Mouse (Mus musculus) cerebellum, adult 2 months (tissue): ENCODE measurements around the gene Mrpl24. TPM values are rescaled to one million over a fixed set of nuclear protein-coding genes. Genes with fewer than 3 reads are reported as not detected.
"Not testable (repeated sequence)": the region's sequence is repeated elsewhere in the genome, so short reads cannot be mapped to it uniquely, and the experiment has no call there.

Experiments used
- DNase-seq, 2 experiments: peaks; one replicate each; pipeline ENCODE4 v3.0.0; 2021
- H3K27ac ChIP-seq: fragments of 200-500 bp; 2 replicates; pipeline ENCODE4 v1.5.1; 2012; ENCODE audit warnings: low read length, control low read depth, inconsistent platforms; ENCODE audit not compliant: insufficient read depth
- H3K27me3 ChIP-seq: fragments of 200-500 bp; 2 replicates; pipeline ENCODE4 v1.6.1; 2012; ENCODE audit warnings: inconsistent platforms, mild to moderate bottlenecking, low read length, moderate library complexity; ENCODE audit not compliant: control insufficient read depth, insufficient read depth
- H3K4me1 ChIP-seq: fragments of 200-500 bp; 2 replicates; pipeline ENCODE4 v1.6.1; 2011; ENCODE audit warnings: low read length; ENCODE audit not compliant: control insufficient read depth, insufficient read depth
- H3K4me3 ChIP-seq: fragments of 200-500 bp; replicated peaks from 2 replicates; pipeline ENCODE3; 2011; ENCODE audit warnings: mild to moderate bottlenecking, low read depth, low read length, control low read depth; ENCODE audit not compliant: insufficient read depth
- CTCF ChIP-seq: fragments of 200-500 bp; IDR thresholded peaks from 2 replicates; pipeline ENCODE4 v1.5.1; 2011; ENCODE audit warnings: low read depth, mild to moderate bottlenecking, control low read depth, low read length, moderate library complexity, borderline replicate concordance; ENCODE audit not compliant: insufficient read depth
- POLR2A ChIP-seq: fragments of 200-500 bp; IDR thresholded peaks from 2 replicates; pipeline ENCODE4 v1.6.1; 2011; ENCODE audit warnings: low read length, control low read depth, borderline replicate concordance; ENCODE audit not compliant: insufficient read depth
- whole genome bisulfite sequencing: fragments of 180-500 bp; shearing (Covaris S2); methylation state at CpG from one replicate; pipeline ENCODE4 v1.1.7; 2018; 5-methylcytosine and 5-hydroxymethylcytosine counted together
- polyA plus RNA-seq: library from polyadenylated mRNA; depleted of rRNA; stranded (reverse); fragments of >200 nt; gene quantifications from 2 replicates; pipeline ENCODE4 v1.2.3, GENCODE M21; 2012

The Mrpl24 gene
- polyA plus RNA-seq, 1 experiment = 84.9 TPM

DNA sequence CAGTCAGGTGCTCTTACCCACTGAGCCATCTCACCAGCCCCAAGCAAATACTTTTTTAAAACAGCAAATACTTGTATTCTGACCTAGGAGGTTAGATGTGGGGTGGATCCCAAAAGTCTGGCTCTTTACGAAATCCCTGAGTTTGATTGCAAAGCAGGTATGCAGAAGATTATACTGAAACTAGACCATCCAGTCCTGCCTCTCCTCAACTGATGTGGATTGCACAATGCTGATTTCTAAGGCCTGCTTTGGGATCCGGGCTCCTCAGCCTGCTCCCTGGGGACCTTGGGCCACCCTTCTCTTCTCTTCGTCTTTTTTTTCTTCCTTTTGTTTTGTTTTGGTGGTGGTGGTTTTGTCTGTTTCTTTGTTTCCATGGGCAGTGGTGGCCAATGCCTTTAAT is 27.8 kb upstream of the Mrpl24 start:
- no peak for DNase-seq
- H3K27ac ChIP-seq = no peak overlapping the region
- WGBS = 52% methylated on average over 3 of the region's 3 CpGs
- no peaks in the 10 kb centered on the region for H3K27me3 ChIP-seq
- no peaks in the 10 kb centered on the region for H3K4me1 ChIP-seq
- TF ChIP-seq CTCF (no peak), POLR2A (no peak)
- no peak overlapping the region for H3K4me3 ChIP-seq

DNA sequence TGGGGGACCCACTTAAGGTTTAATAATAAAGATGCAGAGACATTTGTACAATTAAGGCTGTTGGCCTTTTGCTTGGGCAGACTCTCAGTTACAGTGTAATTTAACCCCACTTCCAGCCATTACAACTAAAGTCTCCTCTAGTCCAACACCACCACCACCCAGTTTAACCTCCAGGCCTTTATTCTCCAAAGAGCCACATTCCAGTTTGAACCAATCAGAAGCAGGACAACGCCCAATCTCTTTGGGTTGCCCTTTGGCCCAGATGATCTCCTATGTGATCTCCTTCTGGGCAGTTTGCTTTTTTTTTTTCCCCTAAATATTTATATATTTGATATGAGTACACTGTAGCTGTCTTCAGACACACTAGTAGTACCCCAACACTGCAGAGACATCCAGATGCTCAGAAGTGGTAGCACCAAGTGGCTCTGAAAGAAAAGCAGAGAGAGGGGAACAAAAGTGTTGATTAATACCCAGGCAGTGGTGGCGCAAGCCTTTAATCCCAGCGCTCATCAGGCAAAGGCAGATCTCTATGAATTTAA is 25.9 kb upstream of the Mrpl24 start:
- Histone ChIP-seq H3K4me1 (no peaks in the 10 kb centered on the region), H3K27ac (no peak overlapping the region), H3K4me3 (no peak overlapping the region), H3K27me3 (no peaks in the 10 kb centered on the region)
- no peak for TF ChIP-seq POLR2A
- no peak for TF ChIP-seq CTCF
- WGBS = 78% methylated on average over 3 of the region's 3 CpGs
- no peak for DNase-seq

DNA sequence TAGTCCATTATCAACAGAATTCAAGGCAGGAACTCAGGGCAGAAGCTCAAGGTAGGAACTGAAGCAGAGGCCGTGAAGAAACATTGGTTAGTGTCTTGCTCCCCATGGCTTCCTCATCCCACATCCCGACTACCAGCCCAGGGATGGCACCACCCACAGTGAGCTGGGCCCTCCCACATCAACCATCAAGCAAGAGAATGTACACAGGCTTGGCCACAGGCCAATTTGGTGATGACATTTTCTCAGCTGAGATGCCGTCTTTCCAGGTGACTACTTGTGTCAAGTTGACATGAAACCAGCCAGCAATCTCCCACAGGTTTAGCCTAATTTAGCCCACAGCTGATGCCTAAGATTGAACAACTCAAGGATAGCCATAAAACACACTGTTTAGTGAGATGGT is 20.0 kb upstream of the Mrpl24 start:
- TF ChIP-seq CTCF (no peak), POLR2A (no peak)
- H3K4me3 ChIP-seq = no peak overlapping the region
- no peaks in the 10 kb centered on the region for H3K4me1 ChIP-seq
- no peak for DNase-seq
- H3K27me3 ChIP-seq = no peaks in the 10 kb centered on the region
- WGBS = 39% methylated on average over 3 of the region's 3 CpGs
- no peak overlapping the region for H3K27ac ChIP-seq

DNA sequence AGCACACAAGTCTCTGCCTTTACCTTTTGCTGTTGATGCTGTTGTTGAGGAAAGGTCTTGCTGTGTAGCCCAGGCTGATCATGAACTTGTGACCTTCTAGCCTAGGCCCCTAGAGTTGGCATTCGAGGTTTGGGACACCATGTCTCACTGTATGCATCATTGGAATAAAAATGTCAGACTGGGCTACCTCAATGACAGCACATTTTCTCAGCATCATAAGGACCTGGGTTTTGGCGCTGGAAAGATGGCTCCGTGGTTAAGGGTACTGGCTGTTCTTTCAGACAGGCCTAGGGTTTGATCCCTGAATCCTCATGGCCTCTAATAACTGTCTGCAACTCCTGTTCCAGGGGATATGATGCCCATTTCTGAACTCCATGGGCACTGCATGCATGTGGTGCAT is 19.5 kb upstream of the Mrpl24 start:
- TF ChIP-seq POLR2A (no peak), CTCF (no peak)
- DNase-seq = no peak
- H3K27me3 ChIP-seq = no peaks in the 10 kb centered on the region
- no peak overlapping the region for H3K27ac ChIP-seq
- no peaks in the 10 kb centered on the region for H3K4me1 ChIP-seq
- 71% methylated on average over 3 of the region's 3 CpGs for WGBS
- H3K4me3 ChIP-seq = no peak overlapping the region

DNA sequence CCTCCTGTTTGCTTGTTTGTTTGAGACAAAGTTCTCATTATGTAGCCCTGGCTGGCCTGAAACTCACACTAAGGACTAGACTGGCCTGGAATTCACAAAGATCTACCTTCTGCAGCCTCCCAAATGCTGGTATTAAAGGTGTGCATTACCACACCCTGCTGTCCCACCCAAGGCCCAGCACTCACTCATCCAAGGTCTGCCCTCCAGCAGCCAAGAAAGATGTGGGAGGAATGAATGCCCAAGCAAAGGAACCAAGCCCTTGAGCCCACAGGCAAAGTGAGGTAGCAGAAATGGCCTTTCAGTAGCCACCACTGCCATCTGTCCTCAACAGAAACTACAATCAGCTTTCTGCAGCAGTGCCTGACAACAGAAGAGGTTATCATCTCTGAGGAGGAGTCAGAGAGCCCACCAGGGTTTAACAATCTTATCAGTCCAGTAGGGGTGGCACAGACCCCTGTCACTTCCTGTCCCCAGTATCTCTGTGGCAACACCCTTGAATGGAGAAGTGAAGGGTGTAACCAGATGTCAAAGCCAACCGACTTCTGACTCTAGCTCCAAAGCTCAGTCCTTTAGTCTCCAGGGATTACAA is 18.2 kb upstream of the Mrpl24 start:
- no peak overlapping the region for H3K27ac ChIP-seq
- no peak overlapping the region for H3K4me3 ChIP-seq
- 73% methylated on average over 1 of the region's 1 CpGs for WGBS
- no peaks in the 10 kb centered on the region for H3K4me1 ChIP-seq
- DNase-seq = no peak
- TF ChIP-seq CTCF (no peak), POLR2A (no peak)
- H3K27me3 ChIP-seq = no peaks in the 10 kb centered on the region

DNA sequence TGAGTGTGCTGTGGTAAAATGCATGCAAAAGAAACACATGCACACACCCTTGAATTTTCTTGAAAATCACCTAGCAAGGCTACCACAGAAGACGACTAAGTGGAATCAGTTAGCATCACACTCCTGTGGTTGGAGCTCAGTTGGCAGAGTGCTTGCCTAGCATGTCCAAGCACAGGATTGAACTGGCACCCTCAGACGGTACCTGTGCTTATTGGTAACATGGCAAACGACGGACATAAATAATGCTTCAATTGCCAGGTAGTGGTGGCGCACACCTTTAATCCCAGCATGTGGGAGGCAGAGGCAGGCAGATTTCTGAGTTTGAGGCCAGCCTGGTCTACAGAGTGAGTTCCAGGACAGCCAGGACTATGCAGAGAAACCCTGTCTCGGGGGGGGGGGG is 17.3 kb upstream of the Mrpl24 start:
- not testable (repeated sequence) for H3K27me3 ChIP-seq, H3K4me1 ChIP-seq, H3K4me3 ChIP-seq, DNase-seq, H3K27ac ChIP-seq
- WGBS = 79% methylated on average over 6 of the region's 6 CpGs

DNA sequence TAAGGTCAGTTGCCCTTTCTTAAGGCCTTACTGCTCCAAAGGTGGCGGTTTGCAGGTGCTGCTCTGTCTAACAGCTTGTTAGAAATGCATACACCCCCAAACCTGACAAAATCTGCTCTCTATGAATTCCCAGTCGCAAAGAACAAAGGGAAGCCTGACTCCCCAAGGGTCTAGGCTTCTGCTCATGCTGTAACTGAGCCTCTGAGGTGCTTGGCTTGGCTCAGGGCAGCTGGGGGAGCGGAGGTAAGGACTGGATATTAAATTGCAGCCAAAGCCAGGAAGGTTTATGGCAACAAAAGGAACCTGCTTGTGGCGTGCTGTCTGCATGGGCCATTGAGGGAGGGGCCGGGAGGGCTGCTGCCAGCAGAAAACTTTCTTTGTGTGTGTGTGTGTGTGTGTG is 15.5 kb upstream of the Mrpl24 start:
- no peak overlapping the region for H3K27ac ChIP-seq
- TF ChIP-seq POLR2A (no peak), CTCF (no peak)
- DNase-seq = no peak
- H3K27me3 ChIP-seq = no peaks in the 10 kb centered on the region
- H3K4me1 ChIP-seq = peaks cover 6% of the 10 kb centered on the region; the same call in 1 of the 2 replicates
- 53% methylated on average over 5 of the region's 5 CpGs for WGBS
- no peak overlapping the region for H3K4me3 ChIP-seq

DNA sequence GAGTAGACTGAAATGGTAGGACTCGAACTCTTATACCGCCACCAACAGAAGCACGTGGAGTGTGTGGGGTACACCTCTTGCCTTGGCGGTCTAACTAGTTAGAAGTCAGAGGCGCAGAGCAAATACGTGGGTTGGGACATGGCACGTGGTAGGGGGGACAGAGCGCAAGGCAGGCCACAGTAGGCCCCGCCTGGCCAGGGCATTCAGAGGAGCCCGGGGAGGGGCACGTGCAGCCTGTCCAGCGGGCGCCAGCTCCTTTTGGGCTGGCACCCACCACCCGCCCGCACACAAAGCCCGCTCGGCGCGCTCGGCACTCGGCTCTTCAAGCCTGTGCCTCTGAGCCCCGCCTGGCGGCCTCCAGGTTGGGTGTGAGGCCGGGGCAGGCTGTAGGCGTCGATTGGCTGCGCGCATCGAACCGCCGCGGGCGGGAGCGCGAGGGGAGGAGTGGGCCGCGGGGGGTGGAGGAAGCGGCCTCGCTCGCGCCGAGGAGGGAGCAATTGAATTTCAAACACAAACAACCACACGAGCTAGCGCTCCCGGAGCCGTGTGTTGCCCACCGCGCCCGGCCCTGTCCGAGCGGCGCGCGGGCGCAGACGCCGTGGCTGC is 13.3 kb upstream of the Mrpl24 start, which contains the start of gene Hdgf:
Hdgf (plus strand) TSS at position 442 of the 606 bp plus-strand sequence.
- TF ChIP-seq CTCF = no peak
- no peak for TF ChIP-seq POLR2A
- Histone ChIP-seq H3K27me3 (no peaks in the 10 kb centered on the region), H3K4me1 (peaks cover 25% of the 10 kb centered on the region), H3K4me3 (peak within 1 kb of the TSS; percentile 98), H3K27ac (peak within 1 kb of the TSS; percentile 99)
- peak; percentile 94 to 96 for DNase-seq
- under 1% methylated on average over 57 of the region's 57 CpGs for WGBS
